Mouse (Mus musculus) thymus, adult 2 months (tissue): ENCODE data around the gene Mapk1. TPM values are rescaled to one million over a fixed set of nuclear protein-coding genes. Genes with fewer than 3 reads are reported as not detected.

Experiments
- DNase-seq: peaks from one replicate; pipeline ENCODE4 v3.0.0; 2021
- H3K27ac ChIP-seq: fragments of 200-500 bp; 2 replicates; pipeline ENCODE4 v1.5.1; 2012; ENCODE audit warnings: low read length, control low read depth; ENCODE audit not compliant: control insufficient read depth, insufficient read depth
- H3K27me3 ChIP-seq: fragments of 200-500 bp; 2 replicates; pipeline ENCODE4 v1.6.1; 2012; ENCODE audit warnings: mild to moderate bottlenecking, low read length, moderate library complexity, mixed read lengths; ENCODE audit not compliant: control insufficient read depth, insufficient read depth
- H3K36me3 ChIP-seq: fragments of 200-500 bp; 2 replicates; pipeline ENCODE4 v1.6.1; 2012; ENCODE audit warnings: mild to moderate bottlenecking, low read length, moderate library complexity; ENCODE audit not compliant: control insufficient read depth, insufficient read depth
- H3K4me1 ChIP-seq: fragments of 200-500 bp; replicated peaks from 2 replicates; pipeline ENCODE4 v1.6.1; 2012; ENCODE audit warnings: low read length; ENCODE audit not compliant: control insufficient read depth, insufficient read depth
- H3K4me3 ChIP-seq: fragments of 200-500 bp; 2 replicates; pipeline ENCODE4 v1.5.1; 2012; ENCODE audit warnings: mild to moderate bottlenecking, low read length, control low read depth, moderate library complexity; ENCODE audit not compliant: control insufficient read depth, insufficient read depth
- CTCF ChIP-seq: fragments of 200-500 bp; IDR thresholded peaks from 2 replicates; pipeline ENCODE4 v1.5.1; 2012; ENCODE audit warnings: mild to moderate bottlenecking, control low read depth, low read length, moderate library complexity, borderline replicate concordance; ENCODE audit not compliant: control insufficient read depth, poor library complexity, insufficient read depth; ENCODE audit errors: extremely low read depth
- POLR2A ChIP-seq: fragments of 200-500 bp; IDR thresholded peaks from 2 replicates; pipeline ENCODE4 v1.6.1; 2012; ENCODE audit warnings: mild to moderate bottlenecking, low read length, control low read depth, moderate library complexity; ENCODE audit not compliant: control insufficient read depth, poor library complexity, insufficient read depth; ENCODE audit errors: extremely low read depth
- WGBS: fragments of 180-500 bp; shearing (Covaris S2); methylation state at CpG from one replicate; pipeline ENCODE4 v1.1.7; 2018; 5-methylcytosine and 5-hydroxymethylcytosine counted together
- polyA plus RNA-seq: library from polyadenylated mRNA; depleted of rRNA; stranded (reverse); fragments of >200 nt; gene quantifications from 2 replicates; pipeline ENCODE4 v1.2.3, GENCODE M21; 2012; rRNA removed

Gene Mapk1
- 126 and 145 TPM in 2 replicates for polyA plus RNA-seq

DNA sequence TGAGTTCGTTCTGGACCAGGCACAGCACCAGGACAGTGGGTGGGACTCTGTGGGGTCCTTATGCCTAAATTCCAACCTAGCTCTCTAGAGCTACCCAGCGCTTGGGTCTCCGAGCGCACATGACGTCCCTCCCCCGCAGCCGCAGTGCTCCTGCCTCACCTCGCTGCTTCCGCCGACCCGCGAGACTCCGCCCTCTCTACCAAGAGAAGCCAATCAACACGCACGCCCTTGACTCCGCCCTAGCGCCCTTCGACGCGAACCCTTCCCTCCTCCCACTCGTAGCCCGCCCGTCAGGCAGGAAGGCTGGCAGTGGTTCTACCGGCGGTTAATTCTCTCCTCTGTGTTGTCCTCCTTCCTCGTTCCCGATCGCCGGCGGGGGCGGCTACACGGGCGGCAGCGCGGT, at the start of gene Mapk1:
Mapk1 (plus strand) TSS at position 252 of the 403 bp plus-strand sequence.
- TF ChIP-seq CTCF, result 0 out of 2 replicates have a peak, but pooled peaks have one; percentile 49
- TF ChIP-seq POLR2A, result peak; percentile 100
- under 1% methylated on average over 35 of the region's 35 CpGs for WGBS
- peaks cover 4% of the 10 kb centered on the region; the same call in 1 of the 2 replicates for H3K36me3 ChIP-seq
- peaks cover 4% of the 10 kb centered on the region; the same call in 1 of the 2 replicates for H3K4me1 ChIP-seq
- H3K4me3 ChIP-seq, result peak within 1 kb of the TSS; percentile 84
- H3K27ac ChIP-seq, result peak within 1 kb of the TSS; percentile 6; the same call in 1 of the 2 replicates
- peak; percentile 97 for DNase-seq
- no peaks in the 10 kb centered on the region for H3K27me3 ChIP-seq

DNA sequence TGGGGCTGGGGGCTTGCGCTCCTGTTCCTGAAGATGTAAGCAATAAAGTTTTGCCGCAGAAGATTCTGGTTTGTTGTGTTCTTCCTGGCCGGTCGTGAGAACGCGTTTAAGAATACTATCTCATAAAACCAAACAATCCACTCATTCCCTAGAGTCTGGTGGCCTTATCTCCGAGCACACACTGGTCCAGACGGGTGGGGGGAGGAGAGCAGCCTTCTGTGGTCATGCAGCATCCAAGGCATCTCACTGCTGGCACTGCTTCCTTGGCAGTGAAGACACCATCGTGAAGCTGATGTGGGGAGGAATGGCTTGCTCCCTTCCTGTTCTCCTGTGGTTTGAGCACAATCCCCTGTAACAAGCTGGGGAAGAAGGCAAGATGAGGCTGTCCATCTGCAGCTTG, 43.6 kb upstream of the Mapk1 start:
- Histone ChIP-seq H3K27ac (no peak overlapping the region), H3K36me3 (no peaks in the 10 kb centered on the region), H3K4me3 (no peak overlapping the region), H3K4me1 (no peaks in the 10 kb centered on the region), H3K27me3 (no peaks in the 10 kb centered on the region)
- 92% methylated on average over 9 of the region's 9 CpGs for WGBS
- TF ChIP-seq CTCF, result no peak
- DNase-seq, result no peak

DNA sequence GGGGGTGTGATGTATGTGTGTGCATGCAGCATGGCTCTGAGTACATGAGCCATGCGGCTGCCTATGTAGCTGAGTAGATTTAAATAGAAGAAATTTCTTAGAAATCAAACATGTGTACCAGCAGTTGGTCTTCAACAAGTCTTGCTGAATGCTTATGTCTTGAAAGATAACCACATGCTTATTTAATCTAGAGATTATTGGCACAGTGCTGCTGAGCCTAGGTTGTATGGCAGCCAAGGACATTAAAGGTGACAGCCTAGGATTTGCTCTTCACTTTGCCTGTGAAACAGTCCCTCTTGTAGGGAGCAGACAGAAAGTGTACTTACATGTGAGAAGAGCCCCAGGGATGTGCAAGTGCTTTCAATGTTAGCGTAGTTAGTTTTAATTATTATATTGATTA, 42.1 kb upstream of the Mapk1 start:
- Histone ChIP-seq H3K27me3 (no peaks in the 10 kb centered on the region), H3K4me3 (no peak overlapping the region), H3K36me3 (no peaks in the 10 kb centered on the region), H3K27ac (no peak overlapping the region), H3K4me1 (no peaks in the 10 kb centered on the region)
- 96% methylated on average over 2 of the region's 2 CpGs for WGBS
- TF ChIP-seq POLR2A (no peak), CTCF (no peak)
- no peak for DNase-seq

DNA sequence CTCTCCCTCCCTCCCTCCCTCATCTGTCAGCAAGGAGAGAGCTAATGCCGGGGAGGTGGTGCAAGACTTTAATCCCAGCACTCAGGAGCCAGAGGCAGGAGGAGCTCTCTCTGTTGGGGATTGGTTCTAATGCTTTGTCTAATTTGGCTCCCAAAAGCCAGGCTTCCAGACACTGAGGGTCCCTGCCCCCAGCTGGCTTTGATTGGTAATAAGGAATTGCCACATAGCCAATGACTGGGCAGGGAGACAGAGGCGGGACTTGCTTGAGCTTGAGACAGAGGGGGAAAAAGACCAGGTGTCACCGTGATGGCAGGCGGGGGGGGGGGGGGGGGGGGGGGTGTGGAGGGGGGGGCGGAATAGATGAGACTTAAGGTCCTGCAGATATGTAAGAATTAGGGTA, 24.6 kb upstream of the Mapk1 start:
- H3K4me1 ChIP-seq, result no peaks in the 10 kb centered on the region
- H3K27me3 ChIP-seq, result no peaks in the 10 kb centered on the region
- WGBS, result 40% methylated on average over 5 of the region's 5 CpGs
- H3K27ac ChIP-seq, result no peak overlapping the region
- no peak overlapping the region for H3K4me3 ChIP-seq
- no peak for DNase-seq
- no peaks in the 10 kb centered on the region for H3K36me3 ChIP-seq
- no peak for TF ChIP-seq CTCF
- TF ChIP-seq POLR2A, result no peak

DNA sequence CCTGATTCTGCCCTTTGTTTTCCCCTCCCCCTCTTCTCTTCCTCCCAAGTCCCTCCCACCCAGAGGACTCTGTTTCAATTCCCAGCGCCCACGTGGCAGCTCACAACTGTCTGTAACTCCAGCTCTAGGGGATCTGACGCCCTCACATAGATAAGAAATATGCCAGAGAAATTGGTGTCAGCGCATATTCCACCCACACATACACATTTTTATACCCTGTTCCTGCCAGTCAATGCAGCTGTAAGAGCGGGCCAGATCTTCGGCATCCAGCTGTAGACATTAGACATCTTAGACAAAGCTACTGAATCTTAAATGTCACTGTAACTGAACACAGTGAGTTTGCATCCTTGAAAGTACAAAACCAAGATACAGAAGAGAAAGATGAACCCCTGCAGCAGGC, 23.3 kb upstream of the Mapk1 start:
- Histone ChIP-seq H3K4me3 (no peak overlapping the region), H3K27me3 (no peaks in the 10 kb centered on the region), H3K27ac (no peak overlapping the region), H3K4me1 (no peaks in the 10 kb centered on the region), H3K36me3 (no peaks in the 10 kb centered on the region)
- DNase-seq, result no peak
- TF ChIP-seq POLR2A (no peak), CTCF (no peak)
- WGBS, result 93% methylated on average over 6 of the region's 6 CpGs

DNA sequence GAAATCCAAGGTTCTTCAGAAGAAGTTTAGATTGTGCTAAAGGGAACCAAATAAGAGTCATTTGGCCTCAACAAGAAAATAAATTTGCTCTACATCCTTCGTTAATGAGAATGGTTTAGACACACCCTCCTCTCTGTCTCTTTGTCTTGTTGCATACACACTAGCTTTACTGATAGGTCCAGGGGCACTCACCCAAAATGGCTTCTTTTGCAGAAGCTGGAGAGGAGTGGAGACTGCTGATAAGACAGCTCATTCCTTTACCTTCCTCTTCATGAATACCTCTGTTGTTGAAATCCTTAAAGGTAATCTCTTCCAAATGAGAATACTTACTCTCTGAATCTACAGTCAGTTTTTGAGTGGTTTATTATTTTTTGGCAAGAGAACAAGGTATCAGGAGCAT, 18.0 kb upstream of the Mapk1 start:
- Histone ChIP-seq H3K27me3 (no peaks in the 10 kb centered on the region), H3K27ac (no peak overlapping the region), H3K36me3 (no peaks in the 10 kb centered on the region), H3K4me3 (no peak overlapping the region), H3K4me1 (no peaks in the 10 kb centered on the region)
- TF ChIP-seq CTCF (no peak), POLR2A (no peak)
- DNase-seq, result no peak
- 74% methylated on average over 1 of the region's 1 CpGs for WGBS

DNA sequence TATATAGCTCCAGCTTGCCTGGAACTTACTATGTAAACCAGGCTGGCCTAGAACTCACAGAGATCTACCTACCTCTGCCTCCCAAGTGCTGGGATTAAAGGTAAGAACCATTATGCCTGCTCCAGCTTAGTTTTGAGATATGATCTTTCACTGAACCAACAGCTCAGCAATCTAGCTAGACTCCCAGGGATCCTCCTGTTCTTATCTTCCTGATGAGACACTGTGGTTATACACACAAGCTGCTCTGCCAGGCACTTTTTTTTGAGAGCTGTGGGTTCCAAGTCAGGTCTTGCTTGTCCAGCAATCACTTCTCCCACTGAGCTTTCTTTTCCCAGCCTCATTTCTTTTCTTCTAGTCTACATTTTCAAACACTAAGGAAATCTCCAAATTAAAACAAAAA, 16.9 kb upstream of the Mapk1 start:
- no peak for TF ChIP-seq CTCF
- TF ChIP-seq POLR2A, result no peak
- H3K4me3 ChIP-seq, result no peak overlapping the region
- H3K27ac ChIP-seq, result no peak overlapping the region
- no peaks in the 10 kb centered on the region for H3K4me1 ChIP-seq
- no peak for DNase-seq
- H3K36me3 ChIP-seq, result no peaks in the 10 kb centered on the region
- no peaks in the 10 kb centered on the region for H3K27me3 ChIP-seq
